Mouse (Mus musculus) thymus, adult 2 months (tissue): ENCODE results near the gene Eri3. TPM values are rescaled to one million over a fixed set of nuclear protein-coding genes. Genes with fewer than 3 reads are reported as not detected.

Experiments
- DNase-seq: peaks from one replicate; pipeline ENCODE4 v3.0.0; 2021
- H3K27ac ChIP-seq: fragments of 200-500 bp; 2 replicates; pipeline ENCODE4 v1.5.1; 2012; ENCODE audit warnings: low read length, control low read depth; ENCODE audit not compliant: control insufficient read depth, insufficient read depth
- H3K27me3 ChIP-seq: fragments of 200-500 bp; 2 replicates; pipeline ENCODE4 v1.6.1; 2012; ENCODE audit warnings: mild to moderate bottlenecking, low read length, moderate library complexity, mixed read lengths; ENCODE audit not compliant: control insufficient read depth, insufficient read depth
- H3K36me3 ChIP-seq: fragments of 200-500 bp; 2 replicates; pipeline ENCODE4 v1.6.1; 2012; ENCODE audit warnings: mild to moderate bottlenecking, low read length, moderate library complexity; ENCODE audit not compliant: control insufficient read depth, insufficient read depth
- H3K4me1 ChIP-seq: fragments of 200-500 bp; replicated peaks from 2 replicates; pipeline ENCODE4 v1.6.1; 2012; ENCODE audit warnings: low read length; ENCODE audit not compliant: control insufficient read depth, insufficient read depth
- H3K4me3 ChIP-seq: fragments of 200-500 bp; 2 replicates; pipeline ENCODE4 v1.5.1; 2012; ENCODE audit warnings: mild to moderate bottlenecking, low read length, control low read depth, moderate library complexity; ENCODE audit not compliant: control insufficient read depth, insufficient read depth
- CTCF ChIP-seq: fragments of 200-500 bp; IDR thresholded peaks from 2 replicates; pipeline ENCODE4 v1.5.1; 2012; ENCODE audit warnings: mild to moderate bottlenecking, control low read depth, low read length, moderate library complexity, borderline replicate concordance; ENCODE audit not compliant: control insufficient read depth, poor library complexity, insufficient read depth; ENCODE audit errors: extremely low read depth
- POLR2A ChIP-seq: fragments of 200-500 bp; IDR thresholded peaks from 2 replicates; pipeline ENCODE4 v1.6.1; 2012; ENCODE audit warnings: mild to moderate bottlenecking, low read length, control low read depth, moderate library complexity; ENCODE audit not compliant: control insufficient read depth, poor library complexity, insufficient read depth; ENCODE audit errors: extremely low read depth
- whole genome bisulfite sequencing: fragments of 180-500 bp; shearing (Covaris S2); methylation state at CpG from one replicate; pipeline ENCODE4 v1.1.7; 2018; 5-methylcytosine and 5-hydroxymethylcytosine counted together
- polyA plus RNA-seq: library from polyadenylated mRNA; depleted of rRNA; stranded (reverse); fragments of >200 nt; gene quantifications from 2 replicates; pipeline ENCODE4 v1.2.3, GENCODE M21; 2012

Eri3 gene
- polyA plus RNA-seq, 1 experiment, result 89.9 TPM

DNA sequence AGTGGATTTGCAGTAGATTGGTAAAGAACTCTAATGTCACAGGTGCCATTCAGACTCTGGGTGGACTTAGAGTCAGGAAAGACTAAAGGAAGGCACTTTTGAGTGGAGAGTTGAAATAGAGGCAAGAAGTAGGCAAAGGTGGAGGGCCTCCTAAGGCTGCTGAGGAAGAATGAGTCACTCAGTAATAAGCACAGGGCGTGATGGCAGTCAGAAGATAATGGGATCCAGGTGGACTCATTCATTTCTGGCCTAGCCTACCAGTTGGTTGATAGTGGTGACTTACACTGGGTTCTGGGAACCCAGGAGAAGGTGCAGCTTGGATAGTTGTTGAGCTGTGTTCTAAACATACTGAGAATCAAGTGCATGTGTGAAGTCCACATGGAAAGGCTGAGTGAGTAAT is 91.6 kb downstream of the Eri3 start:
- H3K27ac ChIP-seq, result no peak overlapping the region
- H3K4me1 ChIP-seq, result no peaks in the 10 kb centered on the region
- no peak for DNase-seq
- TF ChIP-seq POLR2A (no peak), CTCF (no peak)
- H3K36me3 ChIP-seq, result no peaks in the 10 kb centered on the region
- 93% methylated on average over 1 of the region's 1 CpGs for WGBS
- no peak overlapping the region for H3K4me3 ChIP-seq
- H3K27me3 ChIP-seq, result no peaks in the 10 kb centered on the region

DNA sequence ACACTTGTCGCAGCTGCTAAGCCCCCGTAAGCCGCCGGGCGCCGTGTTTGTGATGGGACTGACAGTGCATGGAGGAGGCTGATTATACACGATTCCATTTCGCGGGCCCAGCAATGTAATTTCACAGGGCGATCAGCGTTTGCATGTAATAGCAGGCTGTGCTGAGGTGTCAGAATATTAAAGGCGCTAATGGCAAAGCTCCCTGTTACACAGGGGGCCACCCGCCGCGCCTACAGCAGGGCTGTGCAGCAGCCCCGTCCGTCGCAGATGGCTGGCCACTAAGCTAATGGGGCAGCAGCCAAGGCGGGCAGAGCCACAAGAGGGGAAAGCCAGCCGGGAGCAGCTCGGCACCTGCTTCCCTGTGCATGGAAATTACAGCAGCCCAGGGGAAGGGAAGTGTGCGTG is 94.9 kb downstream of the Eri3 start:
- 94% methylated on average over 22 of the region's 22 CpGs for WGBS
- TF ChIP-seq POLR2A, result no peak
- no peak for TF ChIP-seq CTCF
- Histone ChIP-seq H3K4me3 (no peak overlapping the region), H3K27ac (no peak overlapping the region), H3K27me3 (no peaks in the 10 kb centered on the region), H3K4me1 (no peaks in the 10 kb centered on the region), H3K36me3 (no peaks in the 10 kb centered on the region)
- DNase-seq, result no peak

DNA sequence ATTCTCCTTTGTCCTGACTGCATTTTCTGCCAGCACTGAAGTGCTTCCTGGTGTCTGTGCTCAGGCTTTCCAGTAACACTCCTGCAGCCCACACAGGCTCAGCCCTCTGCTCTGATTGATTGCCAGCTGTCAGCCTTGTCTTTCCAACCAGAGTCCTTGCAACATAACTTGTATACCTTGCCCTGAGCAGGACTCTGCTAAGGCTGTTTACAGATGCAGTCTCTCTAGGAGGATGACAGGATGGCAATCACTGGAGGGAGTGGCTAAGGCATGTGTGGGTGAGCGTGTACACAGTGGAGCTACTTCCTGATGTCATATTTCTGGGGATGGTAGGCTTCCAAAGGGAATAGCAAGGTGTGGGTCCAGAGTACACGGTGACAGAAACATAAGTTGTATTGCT is 95.7 kb downstream of the Eri3 start:
- 92% methylated on average over 2 of the region's 2 CpGs for WGBS
- Histone ChIP-seq H3K27me3 (no peaks in the 10 kb centered on the region), H3K4me3 (no peak overlapping the region), H3K4me1 (no peaks in the 10 kb centered on the region), H3K27ac (no peak overlapping the region), H3K36me3 (no peaks in the 10 kb centered on the region)
- TF ChIP-seq POLR2A (no peak), CTCF (no peak)
- DNase-seq, result no peak

DNA sequence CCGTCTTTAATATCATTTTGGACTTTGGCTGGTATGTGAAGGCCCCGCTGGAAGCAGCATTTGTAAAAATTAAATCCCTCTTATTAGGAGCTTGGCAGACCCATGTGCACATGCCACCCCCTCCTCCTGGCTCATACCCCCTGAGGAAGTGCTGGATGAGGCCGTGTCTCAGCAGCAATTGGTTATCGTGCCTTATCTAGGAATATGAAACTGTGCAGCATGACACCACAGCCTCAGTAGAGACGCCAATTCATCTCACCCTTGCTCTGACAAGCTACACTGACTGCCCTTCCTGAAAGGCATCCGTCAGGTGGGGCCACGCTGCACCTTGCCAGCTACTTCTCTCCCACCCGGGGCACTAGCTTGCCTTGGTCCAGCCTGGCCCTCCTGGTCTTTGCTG is 96.3 kb downstream of the Eri3 start:
- H3K27me3 ChIP-seq, result no peaks in the 10 kb centered on the region
- H3K4me3 ChIP-seq, result no peak overlapping the region
- H3K36me3 ChIP-seq, result no peaks in the 10 kb centered on the region
- WGBS, result 96% methylated on average over 8 of the region's 8 CpGs
- H3K27ac ChIP-seq, result no peak overlapping the region
- no peak for TF ChIP-seq POLR2A
- TF ChIP-seq CTCF, result no peak
- DNase-seq, result no peak
- H3K4me1 ChIP-seq, result no peaks in the 10 kb centered on the region

DNA sequence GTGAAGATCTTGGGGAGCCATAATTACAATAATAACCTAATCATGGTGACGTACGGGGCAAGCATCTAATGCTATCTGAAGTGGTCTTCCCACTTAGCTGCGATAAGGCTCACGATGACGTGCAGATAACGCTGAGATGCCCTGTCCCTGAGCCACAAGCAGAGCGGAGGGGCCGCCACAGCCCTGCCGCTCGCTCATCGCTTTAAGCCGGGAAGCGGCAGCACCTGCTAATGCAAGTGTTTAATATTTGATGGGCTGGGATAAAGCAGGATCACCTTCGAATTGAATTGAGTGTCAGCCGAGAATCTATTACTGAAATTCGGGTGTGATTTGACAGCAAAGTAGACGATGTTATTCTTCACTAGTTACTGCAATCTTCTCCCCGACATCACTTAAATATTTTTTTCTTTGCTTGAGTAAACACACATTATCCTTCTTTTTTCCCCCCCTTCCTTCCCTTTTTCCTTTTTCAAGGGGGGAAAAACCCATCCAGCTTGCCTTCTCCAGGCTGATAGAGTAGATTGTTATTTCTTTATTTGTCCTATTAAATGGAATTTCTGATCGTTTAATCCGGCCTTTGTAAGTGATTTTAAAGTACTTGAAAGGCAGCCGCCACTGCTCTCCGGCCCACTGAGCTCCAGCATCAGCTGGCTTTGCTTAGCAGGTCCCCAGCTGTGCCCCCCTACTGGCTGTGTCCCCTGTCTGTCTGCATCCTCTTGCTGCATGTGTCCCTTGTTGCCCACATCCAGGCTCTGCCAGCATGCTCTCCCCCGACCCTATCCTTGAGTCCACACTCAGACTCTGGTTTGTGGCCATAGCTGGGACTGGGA is 97.0 kb downstream of the Eri3 start:
- Histone ChIP-seq H3K27me3 (no peaks in the 10 kb centered on the region), H3K4me3 (no peak overlapping the region), H3K36me3 (no peaks in the 10 kb centered on the region), H3K4me1 (no peaks in the 10 kb centered on the region), H3K27ac (no peak overlapping the region)
- no peak for DNase-seq
- WGBS, result 97% methylated on average over 23 of the region's 23 CpGs
- no peak for TF ChIP-seq CTCF
- no peak for TF ChIP-seq POLR2A

DNA sequence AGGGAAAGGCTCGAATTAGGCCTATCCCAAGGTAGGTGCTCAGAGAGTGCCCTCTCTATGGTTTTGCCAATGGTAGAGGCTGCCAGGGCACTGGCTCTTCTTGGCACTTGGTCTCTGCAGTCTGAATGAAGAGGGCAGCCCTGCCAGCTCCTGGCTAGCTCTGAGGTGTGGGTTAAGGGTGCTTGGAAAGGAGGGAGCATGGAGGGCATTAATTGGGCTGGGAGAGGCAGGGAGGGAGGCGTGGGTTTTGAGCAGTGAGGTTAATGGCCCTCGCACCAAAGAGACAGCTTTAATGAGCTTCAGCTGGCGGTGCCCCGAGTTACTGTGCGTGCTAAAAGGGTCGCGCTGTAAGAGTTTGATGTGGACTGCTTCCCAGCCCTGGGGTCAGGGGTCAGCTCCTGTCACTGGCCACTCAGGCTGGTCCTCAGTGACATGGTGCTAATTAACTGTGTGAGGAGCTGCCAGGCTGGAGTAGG is 101.5 kb downstream of the Eri3 start:
- no peak overlapping the region for H3K27ac ChIP-seq
- no peaks in the 10 kb centered on the region for H3K36me3 ChIP-seq
- DNase-seq, result no peak
- no peak overlapping the region for H3K4me3 ChIP-seq
- no peaks in the 10 kb centered on the region for H3K27me3 ChIP-seq
- no peak for TF ChIP-seq POLR2A
- no peak for TF ChIP-seq CTCF
- no peaks in the 10 kb centered on the region for H3K4me1 ChIP-seq
- WGBS, result 96% methylated on average over 8 of the region's 8 CpGs

DNA sequence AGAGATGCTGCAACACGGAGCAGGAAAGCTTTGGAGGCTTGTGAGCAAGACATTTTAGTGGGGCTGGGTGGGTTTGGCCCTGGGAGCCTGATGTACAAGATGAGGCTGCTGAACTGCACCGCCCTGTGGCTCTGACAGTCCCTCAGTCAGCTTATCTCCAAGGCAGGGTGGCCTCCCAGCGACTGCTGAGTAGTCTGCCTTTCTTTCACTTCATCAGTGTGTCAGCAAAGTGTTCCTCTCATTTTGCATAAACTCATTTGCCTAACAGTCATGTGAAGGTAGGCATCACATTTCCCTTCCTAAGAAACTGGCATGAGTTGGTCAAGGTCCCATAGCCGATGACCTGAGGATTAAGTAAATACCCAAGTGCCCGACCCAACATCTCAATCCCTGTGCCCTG is 102.6 kb downstream of the Eri3 start:
- H3K4me3 ChIP-seq, result no peak overlapping the region
- no peak for TF ChIP-seq CTCF
- TF ChIP-seq POLR2A, result no peak
- no peaks in the 10 kb centered on the region for H3K36me3 ChIP-seq
- H3K27ac ChIP-seq, result no peak overlapping the region
- WGBS, result 95% methylated on average over 5 of the region's 5 CpGs
- DNase-seq, result no peak
- no peaks in the 10 kb centered on the region for H3K27me3 ChIP-seq
- H3K4me1 ChIP-seq, result no peaks in the 10 kb centered on the region
